Mouse (Mus musculus) inflammation-experienced regulatory T-cells, adult 6 months (primary cell): ENCODE measurements around the gene Tmem97. TPM values are rescaled to one million over a fixed set of nuclear protein-coding genes. Genes with fewer than 3 reads are reported as not detected.
A peak's percentile ranks its signal among the peaks of the same experiment; 100 is the strongest.
"Not testable (repeated sequence)": the region's sequence is repeated elsewhere in the genome, so short reads cannot be mapped to it uniquely, and the experiment has no call there.

Experiments used
- ATAC-seq: one replicate; pipeline ENCODE4 v1.8.0; 2017
- polyA plus RNA-seq, 3 experiments: library from polyadenylated mRNA; unstranded; fragments of 100-300 nt; shearing (Covaris generic); gene quantifications; one replicate each; pipeline ENCODE4 v1.2.1; 2017

The Tmem97 gene
- 10 to 100 TPM; 15.0 to 38.9 (median 18.8) TPM for polyA plus RNA-seq

DNA sequence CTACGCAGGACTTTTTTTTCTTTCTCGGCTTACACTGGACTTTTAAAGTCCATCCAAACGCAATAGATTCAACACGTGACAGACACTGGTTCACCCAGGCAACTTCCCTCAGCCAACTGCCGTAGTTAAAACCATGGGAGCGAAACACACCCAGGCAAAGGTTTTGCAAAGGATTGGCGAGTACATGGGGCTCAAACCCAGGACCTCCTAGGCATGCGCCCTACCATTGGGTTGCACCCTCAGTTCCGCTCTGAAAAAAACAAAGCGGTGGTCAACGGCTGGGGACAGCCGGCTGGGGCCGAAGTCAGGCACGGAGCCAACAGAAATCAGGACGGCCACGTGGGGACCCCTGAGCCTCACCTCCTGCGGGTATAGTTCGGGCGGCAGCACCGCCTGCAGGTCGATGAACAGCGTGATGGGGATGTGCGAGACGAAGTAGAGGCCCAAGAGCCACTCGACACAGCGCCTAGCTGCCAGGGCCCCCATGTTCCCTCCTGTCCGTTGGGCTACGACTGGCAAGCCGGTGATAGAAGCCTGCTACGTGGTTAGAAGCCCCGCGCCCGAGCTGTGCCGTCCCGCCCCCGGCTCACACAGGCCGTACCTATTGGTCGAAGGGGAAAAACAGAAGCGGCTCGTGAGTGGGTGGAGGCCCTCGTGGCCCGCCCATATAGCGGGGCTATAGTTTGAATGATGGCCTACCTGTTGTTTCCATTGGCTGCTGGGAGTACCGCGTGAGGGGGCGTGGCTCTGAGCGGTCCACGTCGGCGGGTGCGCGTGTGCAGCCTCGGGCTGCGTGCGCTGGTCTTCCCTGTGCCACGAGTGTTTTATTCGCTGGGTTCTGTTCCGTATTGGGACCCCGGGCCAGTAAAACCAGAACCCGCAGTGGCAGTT, at the start of gene Tmem97:
Gene Tmem97 (minus strand): TSS at position 610 of the 891 bp plus-strand sequence.
- ATAC-seq = peak; percentile 100

DNA sequence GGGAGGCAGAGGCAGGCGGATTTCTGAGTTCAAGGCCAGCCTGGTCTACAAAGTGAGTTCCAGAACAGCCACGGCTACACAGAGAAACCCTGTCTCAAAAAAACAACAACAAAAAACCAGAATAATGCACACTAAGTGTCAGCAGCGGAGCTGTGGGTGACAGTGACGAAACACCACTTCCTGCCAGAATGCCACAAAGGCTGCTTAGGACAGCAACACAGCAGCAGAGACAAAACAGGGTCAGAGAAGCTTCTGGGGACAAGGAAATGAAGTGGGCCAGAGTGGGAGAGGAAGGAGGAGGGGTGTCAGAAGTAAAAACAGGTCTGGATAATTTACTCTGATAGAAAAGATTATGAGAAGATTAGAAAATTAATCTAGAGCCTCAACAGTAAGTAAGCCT, 49.5 kb upstream of the Tmem97 start:
- ATAC-seq = peak; percentile 85

DNA sequence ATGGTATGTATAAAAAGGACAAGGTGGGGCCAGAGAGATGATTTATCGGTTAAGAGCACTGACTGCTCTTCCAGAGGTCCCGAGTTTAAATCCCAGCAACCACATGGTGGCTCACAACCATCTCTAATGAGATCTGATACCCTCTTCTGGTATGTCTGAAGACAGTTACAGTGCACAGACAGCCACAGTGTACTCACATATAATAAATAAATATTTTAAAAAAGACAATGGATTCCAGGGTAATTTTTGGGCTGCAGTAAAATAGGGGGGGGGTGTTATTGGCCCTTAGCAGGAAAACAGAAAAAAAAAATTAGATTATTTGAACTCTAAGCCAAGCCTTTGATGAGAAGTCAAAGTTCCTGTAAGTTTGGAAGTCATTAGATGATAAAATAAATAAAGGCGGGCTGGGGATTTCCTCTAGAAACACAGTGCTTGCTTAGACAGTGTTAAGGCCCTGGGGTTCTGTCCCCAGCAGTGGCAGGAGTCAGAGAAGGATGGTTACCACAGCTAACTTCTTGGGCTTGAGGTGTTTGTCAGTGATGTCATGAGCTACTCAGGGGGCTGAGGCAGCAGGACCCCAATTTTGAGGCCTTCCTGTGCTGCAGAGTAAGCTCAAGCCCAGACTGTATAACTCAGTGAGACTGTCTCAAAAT, 48.3 kb upstream of the Tmem97 start:
- no peak for ATAC-seq

DNA sequence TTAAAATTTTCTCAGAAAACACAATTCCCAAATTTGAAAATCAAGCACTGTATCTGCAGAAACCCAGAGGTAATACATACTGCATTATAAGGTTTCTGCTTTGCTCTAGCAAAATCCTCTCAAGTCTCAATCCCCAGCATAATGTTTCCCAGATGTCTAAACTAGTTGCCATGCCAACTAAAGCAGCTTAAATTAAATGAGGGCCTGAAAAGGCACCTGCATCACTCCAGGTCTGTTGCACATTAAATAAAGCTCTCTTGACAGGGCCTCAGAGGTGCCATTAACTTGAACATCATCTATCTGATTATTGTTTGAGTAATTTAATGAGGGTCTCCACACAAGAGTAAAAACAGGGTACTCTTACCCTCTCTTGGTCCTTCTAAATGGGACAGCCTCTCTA, 46.2 kb upstream of the Tmem97 start:
- ATAC-seq = no peak

DNA sequence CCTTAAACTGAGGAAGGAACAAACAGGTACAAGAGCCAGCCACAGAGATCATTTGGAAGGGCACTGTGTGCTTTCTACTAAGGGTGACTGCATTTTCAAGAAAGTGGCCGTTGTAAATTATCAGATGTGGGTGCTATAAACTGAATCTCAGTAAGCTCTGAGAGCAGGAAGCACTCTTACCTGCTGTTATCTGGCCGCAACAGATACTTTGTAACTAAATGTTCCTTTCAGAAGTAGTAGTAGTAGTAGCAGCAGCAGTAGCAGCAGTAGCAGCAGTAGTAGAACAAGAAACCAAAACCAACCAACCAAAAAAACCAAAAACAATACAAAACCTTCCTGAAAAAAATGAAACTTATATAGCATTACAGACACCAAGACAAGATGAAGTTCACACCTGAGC, 45.2 kb upstream of the Tmem97 start:
- no peak for ATAC-seq

DNA sequence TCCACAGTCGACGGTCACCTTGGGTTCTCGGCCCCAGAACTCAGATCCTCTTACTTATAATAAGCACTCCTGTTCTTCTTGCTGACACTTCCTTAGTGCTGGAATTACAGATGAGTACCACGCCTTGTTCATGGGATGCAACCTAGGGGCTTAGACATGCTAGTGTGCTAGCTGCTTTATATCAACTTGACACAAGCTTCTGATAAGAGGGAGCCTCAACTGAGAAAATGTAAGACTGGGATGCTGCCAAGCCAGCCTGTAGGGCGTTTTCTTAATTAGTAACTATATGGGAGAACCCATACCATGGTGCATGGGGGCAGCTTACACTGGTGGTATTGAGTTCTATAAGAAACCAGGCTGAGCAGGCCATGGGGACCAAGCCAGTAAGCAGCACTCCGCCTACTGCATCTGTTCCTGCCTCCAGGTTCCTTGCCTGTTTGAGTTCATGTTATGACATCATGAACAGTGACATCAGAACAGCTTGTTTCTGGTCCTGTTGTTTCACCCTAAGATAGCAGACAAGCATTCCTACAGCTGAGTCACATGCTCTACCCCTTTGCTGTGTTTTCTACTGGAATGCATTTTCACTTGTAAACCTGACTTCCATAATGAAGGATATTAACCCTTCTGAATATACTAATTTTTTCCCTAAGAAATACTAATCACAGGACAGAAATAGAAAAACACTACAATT, 43.8 kb upstream of the Tmem97 start:
- no peak for ATAC-seq

DNA sequence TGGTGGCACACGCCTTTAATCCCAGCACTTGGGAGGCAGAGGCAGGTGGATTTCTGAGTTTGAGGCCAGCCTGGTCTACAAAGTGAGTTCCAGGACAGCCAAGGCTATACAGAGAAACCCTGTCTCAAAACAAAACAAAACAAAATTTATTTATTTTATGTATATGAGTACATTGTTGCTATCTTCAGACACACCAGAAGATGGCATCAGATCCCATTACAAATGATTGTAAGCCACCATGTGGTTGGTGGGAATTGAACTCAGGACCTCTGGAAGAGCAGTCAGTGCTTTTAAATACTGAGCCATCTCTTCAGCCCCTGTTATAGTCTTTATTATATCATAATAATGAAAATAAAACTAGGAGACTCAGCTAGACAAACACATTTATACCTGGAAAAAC, 37.1 kb upstream of the Tmem97 start:
- ATAC-seq = not testable (repeated sequence)

DNA sequence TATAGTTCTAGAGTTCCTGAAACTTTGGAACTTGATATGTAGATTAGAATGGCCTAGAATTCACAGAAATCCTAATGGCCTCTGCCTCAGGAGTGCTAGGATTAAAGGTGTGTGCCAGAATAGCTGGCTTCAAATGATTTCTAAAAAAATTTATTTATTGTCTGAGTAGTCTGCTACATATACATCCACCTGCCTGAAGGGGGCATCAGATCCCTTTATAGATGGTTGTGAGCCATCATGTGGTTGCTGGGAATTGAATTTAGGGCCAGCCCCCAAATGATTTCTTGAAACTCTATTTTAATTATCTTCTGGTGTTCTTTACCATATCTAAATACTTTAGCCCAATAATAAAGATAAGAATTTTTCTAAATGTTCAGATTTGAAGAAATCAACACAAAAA, 35.5 kb upstream of the Tmem97 start:
- no peak for ATAC-seq

DNA sequence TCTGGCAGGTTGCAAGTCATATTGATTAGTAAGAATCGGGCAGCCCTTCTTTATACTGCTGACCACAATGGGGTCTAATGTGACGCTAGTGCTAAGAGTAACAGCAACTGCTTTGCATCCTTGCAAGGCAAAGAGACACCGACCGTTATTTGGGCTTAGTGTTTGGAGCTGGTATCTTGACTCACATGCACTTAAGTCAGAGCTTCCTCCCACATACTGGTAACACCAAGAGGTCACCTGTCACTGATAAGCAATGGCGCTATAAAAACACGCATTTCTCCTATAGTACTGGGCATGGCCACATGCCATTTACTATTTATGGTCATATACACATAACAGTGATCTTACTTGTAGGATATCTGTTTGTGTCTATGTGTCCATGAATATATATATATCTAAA, 32.3 kb upstream of the Tmem97 start:
- no peak for ATAC-seq

DNA sequence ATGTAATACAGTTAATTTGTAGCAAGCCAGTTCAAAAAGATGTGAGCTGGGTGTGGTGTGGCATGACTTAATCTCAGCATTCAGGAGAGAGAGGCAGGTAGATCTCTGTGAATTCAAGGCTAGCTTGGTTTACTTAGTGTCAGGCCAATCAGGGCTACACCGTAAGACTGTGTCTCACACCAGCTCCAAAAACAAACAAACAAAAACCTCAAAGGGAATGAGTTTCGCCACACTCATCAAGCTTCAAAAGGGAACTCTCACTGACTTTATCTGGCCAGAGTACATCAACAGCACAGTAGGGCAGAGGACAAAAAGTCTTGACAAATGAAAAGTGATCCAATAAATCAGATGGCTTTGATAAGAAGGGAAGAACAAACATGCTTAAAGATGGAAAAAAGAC, 24.4 kb upstream of the Tmem97 start:
- ATAC-seq = no peak

DNA sequence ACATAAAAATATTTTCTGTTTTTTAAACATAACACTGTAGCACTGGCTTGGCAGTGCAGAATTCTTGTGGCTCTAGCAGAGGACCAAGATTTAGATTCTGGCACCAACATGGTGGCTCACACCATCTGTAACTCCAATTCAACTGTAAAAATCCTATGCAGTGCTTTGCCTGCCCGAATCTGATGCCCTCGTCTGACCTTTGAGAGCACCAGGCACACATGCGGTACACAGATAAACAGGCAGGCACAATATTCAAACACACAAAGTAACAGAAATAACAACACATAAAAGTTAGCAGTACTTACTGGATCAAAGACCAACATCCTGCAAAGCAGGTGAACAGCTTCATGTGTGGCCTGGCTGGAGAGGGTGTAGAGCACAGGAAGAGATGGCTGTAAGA, 24.0 kb upstream of the Tmem97 start:
- ATAC-seq = no peak

DNA sequence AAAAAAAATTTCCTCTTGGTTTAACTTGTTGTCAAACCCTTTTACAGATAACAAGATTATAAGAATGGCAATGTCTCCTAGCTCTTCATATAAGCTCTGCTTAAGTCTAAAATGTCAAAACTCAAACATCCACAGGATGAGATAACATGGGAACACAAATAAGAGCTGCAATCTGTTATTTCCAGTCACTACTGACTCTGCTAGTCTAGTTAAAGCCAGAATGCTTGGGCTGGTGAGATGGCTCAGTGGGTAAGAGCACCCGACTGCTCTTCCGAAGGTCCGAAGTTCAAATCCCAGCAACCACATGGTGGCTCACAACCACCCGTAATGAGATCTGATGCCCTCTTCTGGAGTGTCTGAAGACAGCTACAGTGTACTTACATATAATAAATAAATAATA, 23.5 kb upstream of the Tmem97 start:
- ATAC-seq = not testable (repeated sequence)

DNA sequence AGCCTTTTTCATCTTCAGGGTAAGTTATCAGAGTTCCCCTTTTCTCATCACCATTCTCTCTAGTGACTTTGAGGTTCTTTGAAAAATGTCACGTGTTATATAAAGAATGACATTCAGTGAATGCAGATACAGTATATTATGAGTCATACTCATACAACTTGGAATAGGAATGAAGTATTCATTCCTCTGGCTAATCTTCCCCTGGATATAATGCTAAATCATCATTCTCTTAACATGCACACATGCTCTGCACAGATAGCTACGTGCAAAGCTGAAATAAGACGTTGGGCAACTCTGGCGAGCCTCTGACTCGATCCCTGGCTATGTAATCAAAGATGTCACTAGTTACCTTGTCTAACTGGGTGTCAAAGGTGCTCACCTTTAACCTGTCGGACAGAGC, 21.3 kb upstream of the Tmem97 start:
- no peak for ATAC-seq

DNA sequence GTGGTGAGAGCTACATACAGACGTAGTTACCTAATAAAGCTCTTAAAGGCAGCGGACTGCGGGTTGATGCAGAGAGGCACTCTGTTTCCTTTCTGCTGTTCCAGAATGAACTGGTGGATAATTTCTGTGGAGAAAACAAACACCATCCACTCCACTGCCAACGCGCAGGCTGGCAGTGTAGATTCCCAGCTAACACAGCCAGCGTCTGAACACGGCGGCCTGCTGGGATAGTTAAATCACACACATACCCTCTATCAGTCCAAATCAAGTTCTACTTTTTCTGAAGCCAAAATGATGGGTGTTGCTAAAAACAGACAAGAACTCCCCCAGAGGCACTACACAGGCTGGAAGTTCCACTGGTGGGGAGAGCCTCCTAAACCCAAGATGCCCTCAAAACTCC, 20.9 kb upstream of the Tmem97 start:
- ATAC-seq = no peak

DNA sequence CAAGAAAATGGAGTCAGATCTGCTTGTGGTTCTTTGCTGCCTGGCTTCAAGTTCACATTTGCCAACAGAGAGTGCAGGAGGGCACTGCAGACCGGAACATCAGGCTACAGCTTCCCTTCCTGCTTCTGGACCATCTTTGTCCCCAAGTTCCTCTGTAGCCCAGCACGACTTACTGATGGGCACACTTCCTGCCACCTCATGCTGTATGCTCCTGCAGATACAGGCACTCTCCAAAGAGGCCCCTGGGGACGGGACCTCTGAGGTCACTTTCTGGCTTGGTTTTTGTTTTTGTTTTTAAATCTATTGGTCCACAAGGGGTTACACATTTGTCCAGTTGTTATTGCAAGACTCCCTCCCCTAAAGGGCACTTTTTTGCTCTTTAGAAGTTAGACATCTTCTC, 19.2 kb upstream of the Tmem97 start:
- ATAC-seq = no peak

DNA sequence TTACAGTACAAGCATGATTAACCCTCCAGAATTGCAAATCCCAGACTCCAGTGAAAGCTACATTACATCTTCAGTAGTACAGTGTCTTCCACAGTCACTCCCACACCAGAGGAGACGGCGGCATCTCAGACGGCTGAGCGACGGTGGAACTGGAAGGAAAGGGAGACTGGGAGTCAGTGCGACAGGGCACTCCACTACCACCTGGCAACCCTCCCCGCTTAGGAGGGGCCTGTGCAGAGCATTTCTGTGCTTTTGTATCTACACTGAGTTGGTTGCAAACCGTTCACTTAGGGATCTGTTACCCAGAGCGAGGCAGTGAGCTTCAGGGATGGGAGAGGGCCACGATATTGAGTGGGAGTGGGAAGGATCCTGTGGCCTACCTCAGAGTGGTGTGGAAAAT, 18.2 kb upstream of the Tmem97 start:
- ATAC-seq = no peak

DNA sequence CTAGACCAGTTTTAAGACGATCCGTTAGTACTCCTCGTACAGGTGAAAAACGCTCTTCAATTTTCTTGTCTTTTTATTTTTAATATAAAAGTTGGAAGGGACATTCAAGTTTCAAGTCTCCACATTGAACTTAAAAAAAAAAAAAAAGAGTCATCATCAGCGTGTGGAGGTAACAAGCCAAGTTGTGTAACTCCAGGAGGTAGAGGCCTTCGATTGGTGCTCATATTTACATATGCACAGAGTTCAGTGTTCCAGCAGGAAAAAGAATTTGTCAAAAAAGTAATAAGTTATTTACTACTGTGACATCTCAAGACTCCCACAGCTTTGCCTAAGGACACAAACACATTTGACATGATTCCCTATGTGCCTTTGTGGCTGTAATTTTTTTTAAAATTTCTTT, 17.0 kb upstream of the Tmem97 start:
- ATAC-seq = no peak

DNA sequence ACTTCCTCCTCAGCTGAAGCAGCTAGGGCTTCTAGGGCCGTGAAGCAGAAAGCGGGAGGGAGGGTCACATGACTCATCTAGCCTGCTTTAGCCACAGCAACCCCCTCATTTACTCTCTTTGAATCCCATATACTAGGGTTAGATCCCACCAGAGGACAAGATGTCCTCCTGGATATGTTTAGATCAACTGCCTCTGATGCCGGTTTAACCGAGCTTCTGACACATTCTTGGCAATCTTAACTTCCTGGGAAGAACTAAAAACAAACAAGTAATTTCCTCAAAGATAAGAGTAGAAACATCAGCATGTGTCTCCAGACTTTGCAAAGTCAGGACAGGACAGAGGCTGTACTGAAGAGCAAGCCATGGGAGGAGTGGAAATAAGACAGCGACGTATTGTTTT, 16.2 kb upstream of the Tmem97 start:
- no peak for ATAC-seq

DNA sequence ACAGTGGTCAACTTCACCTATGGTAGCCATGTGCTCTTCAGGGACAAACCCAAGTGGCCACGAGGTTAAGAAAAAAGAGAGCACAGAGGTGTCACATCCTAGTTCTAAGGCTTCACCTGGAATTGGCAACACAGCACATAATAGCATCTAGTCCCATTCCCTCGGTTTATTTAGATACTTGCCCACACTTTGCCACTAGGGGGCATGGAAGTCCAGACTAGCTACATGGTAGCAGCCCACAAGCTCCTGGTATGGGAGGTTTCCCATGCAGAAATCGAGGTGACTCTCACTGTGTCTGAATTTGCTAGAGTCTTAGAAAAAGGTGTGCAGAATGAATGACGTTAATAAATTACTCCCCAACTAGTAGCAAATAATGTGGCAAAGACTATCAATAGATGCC, 9.9 kb upstream of the Tmem97 start:
- peak; percentile 58 for ATAC-seq

DNA sequence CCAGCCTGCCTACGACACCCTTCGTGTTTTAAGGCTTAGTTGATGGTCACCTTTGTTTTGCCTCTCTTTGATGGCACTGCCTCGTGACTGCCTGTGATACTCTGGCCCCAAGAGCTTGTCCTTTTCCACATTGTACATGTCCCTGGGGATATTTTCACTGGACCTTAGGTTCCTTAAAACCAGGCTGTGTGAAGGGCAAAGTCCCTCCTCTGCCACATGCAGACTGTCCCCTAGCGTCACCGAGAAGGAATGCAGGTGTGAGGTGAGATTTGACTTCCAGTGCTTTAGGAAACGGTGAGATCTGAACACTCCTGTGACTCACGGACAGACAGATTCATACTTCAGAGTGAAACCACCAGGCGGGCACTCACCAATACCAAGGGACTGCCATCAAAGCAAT, 6.7 kb upstream of the Tmem97 start:
- ATAC-seq = no peak

DNA sequence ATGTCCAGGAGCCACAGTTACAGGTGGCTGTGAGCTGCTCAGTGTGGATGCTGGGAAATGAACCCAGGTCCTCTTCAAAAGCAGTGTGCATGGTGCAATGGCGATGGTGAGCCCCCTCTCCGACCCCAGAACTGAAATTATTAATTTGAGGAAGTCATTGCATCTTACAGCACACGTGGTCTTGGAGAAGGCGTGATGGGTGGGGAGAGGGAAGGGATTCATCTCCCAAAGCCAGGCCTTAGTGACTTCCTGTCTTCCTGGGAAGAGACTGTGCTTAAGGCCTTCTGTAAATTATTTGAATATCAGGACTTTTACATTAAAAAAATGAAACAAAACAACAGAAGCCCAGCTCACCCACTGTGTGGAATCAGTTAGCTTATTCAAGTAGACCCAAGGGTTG, 5.5 kb upstream of the Tmem97 start:
- ATAC-seq = no peak

DNA sequence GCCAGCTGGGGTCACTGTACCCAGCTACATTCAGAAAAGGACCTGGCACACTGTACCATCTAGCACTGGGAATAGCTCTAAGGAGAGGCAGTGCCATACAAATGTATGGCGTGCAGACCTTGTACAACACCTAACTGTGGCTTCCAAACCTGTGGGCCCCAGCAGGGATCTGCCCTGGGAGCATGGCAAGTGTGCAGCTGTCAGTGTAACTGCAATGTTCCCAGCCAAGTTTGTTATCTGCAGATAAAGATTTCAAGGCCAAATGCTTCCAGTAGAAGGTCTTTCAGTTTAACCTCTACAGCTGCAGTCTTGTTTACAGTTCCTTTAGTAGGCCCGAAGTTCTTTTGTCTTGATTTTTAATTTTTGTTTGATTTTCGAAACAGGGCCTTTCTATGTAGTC, 5.0 kb upstream of the Tmem97 start:
- no peak for ATAC-seq

DNA sequence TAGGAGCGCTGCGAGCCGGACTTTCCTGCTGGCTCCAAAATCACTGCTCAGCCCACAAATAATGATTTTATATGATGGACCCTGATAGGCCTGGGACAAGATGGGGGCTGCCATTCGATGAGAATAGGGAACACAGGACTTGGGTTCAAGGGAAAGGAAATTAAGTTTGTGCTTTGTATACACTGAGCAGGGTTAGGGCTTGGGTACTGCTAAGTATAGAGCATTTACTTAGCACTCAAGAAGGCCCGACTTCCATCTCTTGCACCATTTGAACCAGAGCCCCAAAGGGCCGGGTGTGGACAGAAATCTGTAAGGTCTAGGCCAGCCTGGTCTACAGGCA, 452 bp upstream of the Tmem97 start:
- ATAC-seq = no peak

DNA sequence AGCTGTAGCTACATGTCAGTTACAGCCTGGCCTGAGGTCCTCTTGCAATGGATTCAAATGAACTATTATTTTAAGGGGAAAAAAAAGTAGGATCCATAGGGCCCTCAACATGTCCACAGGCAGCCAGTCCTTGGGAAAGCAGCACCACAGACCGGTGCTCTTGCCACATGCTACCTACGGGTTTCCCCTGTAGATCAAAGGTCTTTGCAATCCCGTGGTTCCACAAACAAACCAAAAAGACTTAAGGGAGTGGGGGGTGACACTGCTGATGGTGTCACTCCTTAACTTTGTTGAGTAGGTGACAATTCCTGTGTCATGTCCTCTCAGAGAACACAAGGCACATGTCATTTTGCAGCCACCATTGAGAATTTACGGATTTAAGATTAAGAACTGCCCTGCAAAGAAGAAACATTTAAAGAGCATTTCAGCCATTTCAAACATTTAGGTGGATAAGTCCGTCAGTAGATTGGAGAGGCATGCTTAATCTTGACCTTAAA, 1.0 kb downstream of the Tmem97 start:
- ATAC-seq = no peak
